Mouse (Mus musculus) G1E (cell line): Measurements from ENCODE around the gene Gm11034.

Source experiments
- CTCF ChIP-seq: IDR thresholded peaks from 2 replicates; pipeline ENCODE4 v1.5.1; 2012; ENCODE audit warnings: low read depth, low read length, inconsistent platforms, mixed read lengths
- TAL1 ChIP-seq: conservative IDR thresholded peaks from 2 replicates; pipeline ENCODE4 v1.6.1; 2012; ENCODE audit warnings: low read depth, low read length, inconsistent platforms, mixed read lengths

GRCm38 (mm10) chr8:72261872-72262271, 48.4 kb upstream of the Gm11034 start:
- TF ChIP-seq CTCF, result no peak
- TF ChIP-seq TAL1, result no peak
